Mouse (Mus musculus) embryonic fibroblast, embryonic 13.5 days (primary cell): Measurements from ENCODE around the gene Cpne2. TPM values are rescaled to one million over a fixed set of nuclear protein-coding genes. Genes with fewer than 3 reads are reported as not detected.

Source experiments
- H3K27ac ChIP-seq: 2 replicates; pipeline ENCODE4 v1.5.1; 2012; ENCODE audit warnings: low read length, control low read depth, inconsistent platforms; ENCODE audit not compliant: insufficient read depth
- H3K4me1 ChIP-seq: 2 replicates; pipeline ENCODE4 v1.6.1; 2011; ENCODE audit warnings: low read length; ENCODE audit not compliant: control insufficient read depth, insufficient read depth
- H3K4me3 ChIP-seq: 2 replicates; pipeline ENCODE4 v1.5.1; 2011; ENCODE audit warnings: mild to moderate bottlenecking, control low read depth, low read length; ENCODE audit not compliant: insufficient read depth
- CTCF ChIP-seq: IDR thresholded peaks from 2 replicates; pipeline ENCODE4 v1.5.1; 2011; ENCODE audit warnings: mild to moderate bottlenecking, control low read depth, low read length, moderate library complexity, borderline replicate concordance; ENCODE audit not compliant: insufficient read depth
- POLR2A ChIP-seq: IDR thresholded peaks from 2 replicates; pipeline ENCODE4 v1.6.1; 2011; ENCODE audit warnings: low read depth, mild to moderate bottlenecking, control low read depth, low read length, moderate library complexity
- polyA plus RNA-seq: library from polyadenylated mRNA; stranded (reverse); fragments of >200 nt; gene quantifications from 2 replicates; pipeline ENCODE4 v1.2.4, GENCODE M21; 2011; ENCODE audit warnings: low read depth; ENCODE audit not compliant: missing spikeins, insufficient read length

Cpne2 gene
- polyA plus RNA-seq, 1 experiment, result 29.5 TPM

DNA sequence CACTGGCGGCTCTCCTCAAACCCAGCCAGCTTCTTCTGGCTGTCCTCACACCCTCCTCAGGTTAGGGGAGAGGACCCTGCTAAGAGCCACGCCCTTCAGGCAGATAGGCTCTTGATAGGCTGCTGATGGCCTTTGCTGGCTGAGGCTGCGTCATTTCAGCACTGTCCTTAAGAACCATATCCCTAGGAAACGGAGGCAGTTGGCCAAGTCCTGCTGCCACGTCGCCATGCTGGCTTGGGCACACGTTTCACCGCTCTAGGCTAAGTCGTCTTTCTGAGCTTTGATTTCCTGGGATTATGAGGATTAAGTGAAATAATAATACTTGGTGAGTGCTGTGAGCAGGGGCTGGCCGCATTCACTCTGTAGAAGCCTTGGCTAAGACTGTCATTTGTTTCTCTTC, 14.5 kb upstream of the Cpne2 start:
- Histone ChIP-seq H3K4me1 (no peaks in the 10 kb centered on the region; the same call in 1 of the 2 replicates), H3K27ac (no peak overlapping the region), H3K4me3 (no peak overlapping the region)
- TF ChIP-seq POLR2A, result no peak

DNA sequence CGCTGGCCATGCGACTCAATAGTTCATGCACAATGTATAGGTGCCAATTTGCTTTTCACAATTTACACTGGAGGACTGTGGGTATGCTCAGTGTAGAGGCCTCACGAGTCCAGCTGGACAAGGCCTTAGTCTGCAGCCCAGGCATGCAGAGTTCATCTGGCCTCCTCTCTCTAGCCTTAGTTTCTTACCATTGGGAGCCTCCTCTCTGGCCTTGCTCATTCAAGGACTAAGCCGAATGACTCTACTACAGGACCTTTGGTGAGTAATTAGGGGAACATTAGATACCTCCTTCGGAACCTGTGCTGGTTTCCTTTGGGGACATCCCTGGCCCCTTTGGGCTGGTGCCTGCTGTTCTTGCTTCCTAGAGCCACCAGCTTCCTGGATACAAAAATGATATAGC, 13.8 kb upstream of the Cpne2 start:
- TF ChIP-seq POLR2A (no peak), CTCF (no peak)
- Histone ChIP-seq H3K27ac (no peak overlapping the region), H3K4me1 (no peaks in the 10 kb centered on the region; the same call in 1 of the 2 replicates)

DNA sequence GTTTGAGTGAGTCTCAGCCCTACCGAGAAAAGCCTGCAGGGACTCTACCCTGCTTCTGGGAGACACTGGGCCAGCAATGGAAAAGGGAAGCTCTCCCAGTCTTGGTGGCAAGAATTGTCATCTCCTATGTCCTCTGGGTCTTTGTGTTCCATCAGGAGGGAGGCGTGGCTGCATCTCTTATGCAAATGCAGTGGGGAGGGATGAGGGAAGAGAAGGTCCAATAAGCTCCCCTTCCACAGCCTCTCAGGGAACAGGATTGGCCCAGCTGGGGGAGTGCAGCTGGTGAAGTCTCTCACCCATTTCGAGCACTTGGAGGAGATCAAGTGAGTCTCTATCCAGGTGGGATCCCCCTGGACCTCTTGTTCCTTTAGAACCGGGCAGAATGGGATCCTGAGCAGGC, 11.3 kb upstream of the Cpne2 start:
- Histone ChIP-seq H3K4me1 (no peaks in the 10 kb centered on the region; the same call in 1 of the 2 replicates), H3K27ac (no peak overlapping the region), H3K4me3 (no peak overlapping the region)
- TF ChIP-seq POLR2A (no peak), CTCF (no peak)

More for the DNA sequence above, 13.8 kb upstream of the Cpne2 start:
- H3K4me3 ChIP-seq, result no peak overlapping the region

DNA sequence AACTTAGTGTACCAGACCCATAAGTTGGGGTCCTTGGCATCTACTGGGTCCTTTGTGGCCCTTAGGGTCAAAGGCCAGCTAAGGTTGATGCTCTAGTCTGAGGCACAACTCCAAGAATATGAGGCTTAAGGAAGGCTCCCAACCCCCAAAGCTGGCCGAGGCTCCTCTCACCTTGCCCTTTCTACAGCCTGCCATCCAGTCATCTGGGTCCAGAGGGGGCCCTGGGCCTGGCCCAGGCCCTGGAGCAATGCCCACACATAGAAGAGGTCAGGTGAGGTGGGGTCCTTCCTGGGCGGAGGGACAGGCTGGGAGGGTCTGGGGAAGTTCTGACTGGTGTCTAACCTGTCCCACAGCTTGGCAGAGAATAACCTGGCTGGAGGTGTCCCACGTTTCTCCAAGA, 10.3 kb upstream of the Cpne2 start:
- Histone ChIP-seq H3K4me1 (no peaks in the 10 kb centered on the region), H3K27ac (no peak overlapping the region), H3K4me3 (no peak overlapping the region)
- TF ChIP-seq POLR2A (no peak), CTCF (no peak)

DNA sequence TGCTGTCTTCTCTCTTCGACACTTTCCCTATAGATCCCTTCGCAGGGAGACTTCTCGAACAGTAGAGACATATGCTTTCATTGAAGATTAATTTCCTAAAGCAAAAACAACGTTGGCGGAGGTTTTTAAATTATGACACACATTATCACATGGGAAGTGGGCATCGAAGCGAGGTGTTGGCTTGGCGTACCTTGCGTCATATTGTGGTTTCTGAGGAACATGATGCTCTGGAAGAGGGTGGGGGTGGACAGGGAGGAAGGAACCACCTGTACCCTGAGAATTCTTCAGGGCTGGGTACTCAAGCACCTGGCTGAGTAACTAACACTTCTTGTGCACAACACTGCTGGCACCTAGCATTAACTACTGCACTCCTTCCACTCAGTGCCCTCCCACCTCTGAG, 8.2 kb upstream of the Cpne2 start:
- Histone ChIP-seq H3K27ac (no peak overlapping the region), H3K4me3 (no peak overlapping the region), H3K4me1 (no peaks in the 10 kb centered on the region)
- no peak for TF ChIP-seq POLR2A
- no peak for TF ChIP-seq CTCF

- 0 out of 2 replicates have a peak, but pooled peaks cover 2% of the 10 kb centered on the region for H3K4me1 ChIP-seq
- no peak overlapping the region for H3K27ac ChIP-seq
- no peak overlapping the region for H3K4me3 ChIP-seq
- no peak for TF ChIP-seq CTCF
- no peak for TF ChIP-seq POLR2A
Observed at GRCm38 (mm10) chr8:94527178-94527577, 5.6 kb upstream of the Cpne2 start.

DNA sequence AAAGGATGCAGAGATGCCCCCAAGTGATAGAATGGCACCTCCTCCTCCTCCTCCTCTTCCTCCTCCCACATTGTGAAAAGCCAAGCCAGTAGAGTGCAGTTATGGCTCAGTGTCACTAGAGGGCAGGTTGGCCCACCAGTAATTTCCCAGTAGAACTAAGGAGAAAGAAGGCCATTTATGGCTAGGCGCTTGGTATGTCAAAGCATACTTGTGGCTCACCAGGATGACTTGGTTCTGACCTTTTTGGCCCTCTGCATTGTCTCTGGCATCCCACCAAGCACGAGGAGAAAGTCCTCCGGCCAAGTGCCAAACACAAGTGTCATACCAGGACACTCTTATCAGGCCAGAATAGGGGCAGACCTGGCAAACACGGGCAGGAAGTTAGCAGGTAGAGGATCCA, 4.5 kb upstream of the Cpne2 start:
- TF ChIP-seq CTCF, result peak; percentile 48; the same call in 1 of the 2 replicates
- no peak for TF ChIP-seq POLR2A
- Histone ChIP-seq H3K27ac (no peak overlapping the region), H3K4me1 (0 out of 2 replicates have a peak, but pooled peaks cover 2% of the 10 kb centered on the region), H3K4me3 (no peak overlapping the region)

DNA sequence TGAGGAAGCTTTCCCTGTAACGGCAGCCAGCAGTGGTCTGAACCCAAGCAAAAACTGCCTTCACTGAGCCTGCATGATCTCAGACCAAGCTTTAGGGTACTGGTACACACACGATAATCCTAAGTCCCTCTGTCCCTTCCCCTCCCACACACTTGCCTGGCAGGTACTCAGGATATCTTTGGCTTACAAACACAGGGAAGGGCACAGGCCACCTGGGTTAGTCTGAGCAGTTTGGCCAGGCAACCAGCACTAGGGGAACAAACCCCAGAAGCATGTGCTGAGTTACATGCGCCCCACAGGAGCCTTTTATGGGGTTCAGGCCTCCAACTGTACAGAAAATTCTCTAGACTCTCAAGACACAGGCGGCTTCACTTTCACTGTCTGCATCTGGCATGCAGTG, 2.9 kb upstream of the Cpne2 start:
- H3K4me1 ChIP-seq, result 0 out of 2 replicates have a peak, but pooled peaks cover 2% of the 10 kb centered on the region

GRCm38 (mm10) chr8:94530643-94531042, 2.1 kb upstream of the Cpne2 start:
- 0 out of 2 replicates have a peak, but pooled peaks cover 2% of the 10 kb centered on the region for H3K4me1 ChIP-seq
- no peak overlapping the region for H3K27ac ChIP-seq
- H3K4me3 ChIP-seq, result no peak overlapping the region
- TF ChIP-seq CTCF (no peak), POLR2A (no peak)

More for the DNA sequence above, 2.9 kb upstream of the Cpne2 start:
- no peak overlapping the region for H3K4me3 ChIP-seq
- TF ChIP-seq CTCF (no peak), POLR2A (no peak)
- H3K27ac ChIP-seq, result no peak overlapping the region

DNA sequence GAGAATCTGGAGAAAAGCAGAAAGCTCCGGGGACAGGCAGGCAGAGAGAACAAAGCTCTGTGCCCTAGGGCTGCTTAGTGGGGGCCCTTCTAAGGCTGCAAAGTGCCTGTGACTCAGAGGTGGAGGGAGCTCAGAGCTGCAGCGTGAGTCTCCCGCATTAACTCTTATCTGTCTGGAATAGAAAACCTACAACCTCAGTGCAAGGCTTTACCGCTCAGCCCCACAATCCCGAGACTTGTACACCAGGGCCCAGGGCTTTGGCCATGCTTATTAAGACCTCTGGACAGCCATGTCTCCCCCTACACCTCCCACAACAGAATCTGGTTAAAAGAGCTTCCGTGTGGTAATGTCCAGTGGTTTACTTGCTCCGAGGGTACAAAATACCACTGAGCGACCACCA, 790 bp upstream of the Cpne2 start:
- peak overlapping the region; percentile 87 for H3K27ac ChIP-seq
- peak; percentile 44; the same call in 1 of the 2 replicates for TF ChIP-seq POLR2A
- TF ChIP-seq CTCF, result no peak

GRCm38 (mm10) chr8:94532525-94532872, 291 bp upstream of the Cpne2 start:
- Histone ChIP-seq H3K4me3 (peak overlapping the region; percentile 81), H3K27ac (peak overlapping the region; percentile 87), H3K4me1 (0 out of 2 replicates have a peak, but pooled peaks cover 2% of the 10 kb centered on the region)
- TF ChIP-seq POLR2A (no peak), CTCF (no peak)

More for the DNA sequence above, 790 bp upstream of the Cpne2 start:
- Histone ChIP-seq H3K4me3 (peak overlapping the region; percentile 81), H3K4me1 (0 out of 2 replicates have a peak, but pooled peaks cover 2% of the 10 kb centered on the region)
